Mouse (Mus musculus) gastrocnemius, adult 2 months (tissue): ENCODE data around the gene 3100002H09Rik. TPM values are rescaled to one million over a fixed set of nuclear protein-coding genes. Genes with fewer than 3 reads are reported as not detected.

ENCODE experiments used
- DNase-seq: peaks from one replicate; pipeline ENCODE4 v3.0.0; 2022
- H3K27ac ChIP-seq: fragments of 200-600 bp; 2 replicates; pipeline ENCODE4 v1.8.1; 2022; ENCODE audit warnings: mild to moderate bottlenecking
- H3K4me3 ChIP-seq: fragments of 200-600 bp; 2 replicates; pipeline ENCODE4 v1.8.1; 2022; ENCODE audit warnings: mild to moderate bottlenecking, moderate library complexity
- CTCF ChIP-seq: fragments of 200-600 bp; IDR thresholded peaks from 2 replicates; pipeline ENCODE4 v1.8.1; 2022; ENCODE audit warnings: antibody characterized with exemption, mild to moderate bottlenecking, moderate library complexity
- intact Hi-C: fragments of 180-260 bp; cut with DNase I; formaldehyde crosslinking; loops from one replicate; pipeline ENCODE4 v1.15.1; 2025
- total RNA-seq, 2 experiments: library from RNA; stranded (reverse); gene quantifications; 2 replicates each; pipeline ENCODE4 v1.2.3; 2021

3100002H09Rik gene
- total RNA-seq, 2 experiments from 2014 or later, result not detected

DNA sequence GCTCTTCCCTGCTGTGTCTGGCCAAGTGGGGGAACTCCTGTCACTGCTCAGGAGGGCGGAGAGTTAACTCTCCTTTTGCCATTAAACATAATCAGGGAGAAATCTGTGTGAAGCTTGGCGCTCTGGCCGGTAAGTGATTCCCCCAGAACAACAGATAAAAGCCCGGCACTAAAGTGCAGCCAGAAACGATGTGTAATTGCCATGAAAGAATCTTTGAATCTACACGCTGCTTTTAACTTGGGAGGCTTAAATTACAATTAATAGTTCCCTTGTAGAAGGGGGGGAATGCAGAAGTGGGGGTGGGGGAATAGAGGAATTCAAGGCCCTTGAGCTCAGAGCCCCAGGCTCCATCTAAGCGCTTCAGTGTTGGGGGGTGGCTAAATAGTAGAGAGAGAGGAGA lies 40.9 kb downstream of the 3100002H09Rik start:
- Histone ChIP-seq H3K27ac (no peak overlapping the region), H3K4me3 (no peak overlapping the region)
- intact Hi-C loops, result no loop called here
- no peak for TF ChIP-seq CTCF
- no peak for DNase-seq

DNA sequence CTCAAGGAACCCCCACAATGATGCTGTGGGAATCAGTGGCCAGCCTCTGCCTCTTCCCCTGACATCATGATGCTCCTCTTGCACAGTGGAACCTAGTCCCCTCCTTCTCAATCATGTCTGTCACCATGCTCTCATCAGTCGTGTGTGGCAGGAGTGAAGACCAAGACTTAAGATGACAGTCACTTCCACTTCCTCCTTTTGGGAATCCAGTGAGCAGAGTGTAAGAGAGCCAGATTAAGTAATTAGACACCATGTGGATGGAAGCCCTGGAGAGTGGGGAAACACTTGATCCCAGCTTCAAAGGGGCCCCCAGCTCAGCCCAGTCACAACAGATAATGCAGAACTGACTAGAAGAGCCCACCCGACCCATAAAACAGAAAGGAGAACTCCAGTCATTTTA lies 47.2 kb downstream of the 3100002H09Rik start:
- no peak for DNase-seq
- no peak overlapping the region for H3K4me3 ChIP-seq
- intact Hi-C loops, result no loop called here
- no peak overlapping the region for H3K27ac ChIP-seq
- TF ChIP-seq CTCF, result no peak

DNA sequence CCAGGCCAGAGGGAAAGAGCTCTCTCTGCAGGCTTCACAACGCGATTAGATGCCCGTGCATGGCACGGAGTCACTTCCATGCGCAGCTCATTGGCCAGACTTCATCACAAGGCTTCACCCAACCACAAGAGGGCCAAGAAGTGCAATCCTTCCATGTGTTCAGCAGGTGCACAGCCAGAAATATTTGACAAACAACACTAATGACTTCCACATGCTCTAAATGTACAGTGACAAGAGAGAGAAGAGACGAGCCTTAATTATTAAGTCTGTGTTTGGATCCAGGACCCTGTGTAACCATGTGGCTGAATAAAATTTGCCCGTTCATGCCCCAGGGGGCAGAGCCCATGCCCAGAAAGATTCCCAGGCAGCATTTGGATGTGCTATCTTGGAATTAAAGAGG lies 47.9 kb downstream of the 3100002H09Rik start:
- peak; percentile 21 for DNase-seq
- intact Hi-C loops, result no loop called here
- H3K27ac ChIP-seq, result no peak overlapping the region
- peak; percentile 32 for TF ChIP-seq CTCF
- no peak overlapping the region for H3K4me3 ChIP-seq

Other genes starting within 250 kb of the 3100002H09Rik start
- under 1 TPM; 0.14 to 0.26 TPM for gene Pou3f1, start 46.0 kb upstream of the 3100002H09Rik start, total RNA-seq
- 10 to 100 TPM; 17.5 to 21.5 TPM for gene Utp11, start 82.8 kb upstream of the 3100002H09Rik start, total RNA-seq
- gene Fhl3, start 89.9 kb upstream of the 3100002H09Rik start, total RNA-seq, result 100 to 1,000 TPM; 151 to 515 TPM
- 10 to 100 TPM; 11.1 to 14.3 TPM for gene Sf3a3, start 104.0 kb upstream of the 3100002H09Rik start, total RNA-seq
- 10 to 100 TPM in 1 of 2 experiments, 1 to 10 TPM in 1; 8.9 to 10.6 TPM for gene Inpp5b, start 131.0 kb upstream of the 3100002H09Rik start, total RNA-seq
- 10 to 100 TPM; 11.9 to 15.7 TPM for gene Mtf1, start 191.3 kb upstream of the 3100002H09Rik start, total RNA-seq
- gene Yrdc, start 239.9 kb upstream of the 3100002H09Rik start, total RNA-seq, result 10 to 100 TPM in 1 of 2 experiments, 1 to 10 TPM in 1; 9.4 to 11.4 TPM
- gene 1110065P20Rik, start 240.4 kb upstream of the 3100002H09Rik start, total RNA-seq, result 10 to 100 TPM; 18.4 to 23.0 TPM